Mouse (Mus musculus) heart, adult 2 months (tissue): ENCODE results near the gene Ubac1.

Experiments used
- CTCF ChIP-seq: fragments of 200-600 bp; IDR thresholded peaks from 2 replicates; pipeline ENCODE4 v1.8.1; 2022; ENCODE audit warnings: antibody characterized with exemption, mild to moderate bottlenecking, moderate library complexity
- POLR2A ChIP-seq: fragments of 200-500 bp; IDR thresholded peaks from 2 replicates; pipeline ENCODE4 v1.6.1; 2011; ENCODE audit warnings: mild to moderate bottlenecking, low read depth, low read length, control low read depth; ENCODE audit not compliant: insufficient read depth

DNA sequence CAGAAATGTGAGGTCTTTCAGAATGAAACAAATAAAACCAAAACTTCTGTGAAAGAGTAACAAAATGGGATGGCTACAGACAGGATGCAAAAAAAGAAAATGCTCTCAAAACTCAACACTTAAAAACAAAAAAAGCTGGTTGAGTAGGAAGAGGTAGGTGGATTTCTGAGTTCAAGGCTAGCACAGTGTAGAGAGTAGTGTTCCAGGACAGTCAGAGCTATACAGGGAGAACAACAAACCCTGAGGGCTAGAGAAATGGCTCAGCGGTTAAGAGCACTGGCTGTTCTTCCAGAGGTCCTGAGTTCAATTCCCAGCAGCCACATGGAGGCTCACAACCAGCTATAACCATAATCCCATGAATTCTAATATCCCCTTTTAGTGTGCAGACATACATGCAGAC lies 47.0 kb upstream of the Ubac1 start:
- TF ChIP-seq POLR2A, result no peak
- TF ChIP-seq CTCF, result no peak
